Mouse (Mus musculus) MEL (cell line): ENCODE results near the gene Hoxb5. TPM values are rescaled to one million over a fixed set of nuclear protein-coding genes. Genes with fewer than 3 reads are reported as not detected.

ENCODE experiments used
- DNase-seq: peaks from one replicate; pipeline ENCODE4 v3.0.0; 2011; ENCODE audit warnings: low read depth, low spot score
- H3K27ac ChIP-seq: 2 replicates; pipeline ENCODE4 v1.5.1; 2012; ENCODE audit warnings: low read depth, mild to moderate bottlenecking, control low read depth, low read length, moderate library complexity; ENCODE audit not compliant: control insufficient read depth
- H3K27me3 ChIP-seq, 2 experiments: fragments of 150-350 bp in 1 of 2; sonication (generic) in 1 of 2; 2 replicates each; pipeline ENCODE4 v1.6.1; 2012; ENCODE audit warnings: low read length in 2 of 2, mild to moderate bottlenecking in 2 of 2, improper control_type of control experiment in 1 of 2, moderate library complexity in 1 of 2; ENCODE audit not compliant: insufficient read depth in 2 of 2, control insufficient read depth in 1 of 2
- H3K36me3 ChIP-seq, 2 experiments: 2 replicates each; pipeline ENCODE4 v1.6.1; 2012 to 2014; ENCODE audit warnings: low read length in 2 of 2, improper control_type of control experiment in 1 of 2, inconsistent platforms in 1 of 2, mild to moderate bottlenecking in 1 of 2; ENCODE audit not compliant: insufficient read depth in 2 of 2, control insufficient read depth in 1 of 2
- H3K4me1 ChIP-seq, 2 experiments: fragments of 150-350 bp in 1 of 2; sonication (generic) in 1 of 2; 2 replicates each; pipeline ENCODE4 v1.6.1; 2012; ENCODE audit warnings: low read length in 2 of 2, improper control_type of control experiment in 1 of 2, mild to moderate bottlenecking in 1 of 2; ENCODE audit not compliant: insufficient read depth in 2 of 2, control insufficient read depth in 1 of 2
- H3K4me3 ChIP-seq, 2 experiments: fragments of 150-350 bp in 1 of 2; sonication (generic) in 1 of 2; 2 replicates each; pipeline ENCODE4 v1.5.1; 2012; ENCODE audit warnings: low read depth in 2 of 2, low read length in 2 of 2, mild to moderate bottlenecking in 2 of 2, moderate library complexity in 2 of 2, control low read depth in 1 of 2, improper control_type of control experiment in 1 of 2; ENCODE audit not compliant: control insufficient read depth in 1 of 2, insufficient read depth in 1 of 2
- H3K79me2 ChIP-seq: 2 replicates; pipeline ENCODE4 v1.6.1; 2012; ENCODE audit warnings: mild to moderate bottlenecking, low read length, moderate library complexity; ENCODE audit not compliant: control insufficient read depth, poor library complexity, insufficient read depth
- H3K9ac ChIP-seq: 2 replicates; pipeline ENCODE4 v1.6.1; 2012; ENCODE audit warnings: low read depth, mild to moderate bottlenecking, control low read depth, low read length, moderate library complexity; ENCODE audit not compliant: control insufficient read depth, poor library complexity, severe bottlenecking
- H3K9me3 ChIP-seq: fragments of 150-350 bp; sonication (generic); replicated peaks from 2 replicates; pipeline ENCODE4 v1.6.1; 2012; ENCODE audit warnings: mild to moderate bottlenecking, low read length, improper control_type of control experiment, moderate library complexity; ENCODE audit not compliant: insufficient read depth
- CHD1 ChIP-seq: IDR thresholded peaks from 2 replicates; pipeline ENCODE4 v1.6.1; 2012; ENCODE audit warnings: low read depth, mild to moderate bottlenecking, inconsistent platforms, low read length, improper control_type of control experiment
- CTCF ChIP-seq, 3 experiments: IDR thresholded peaks in 2 of 3; conservative IDR thresholded peaks in 1 of 3; 2 replicates each; pipeline ENCODE4 v1.5.1; 2011 to 2012; ENCODE audit warnings: low read length in 3 of 3, low read depth in 2 of 3, mild to moderate bottlenecking in 2 of 3, improper control_type of control experiment in 1 of 3, inconsistent platforms in 1 of 3, mixed read lengths in 1 of 3, moderate library complexity in 1 of 3; ENCODE audit not compliant: control insufficient read depth in 1 of 3, insufficient read depth in 1 of 3, poor library complexity in 1 of 3, severe bottlenecking in 1 of 3
- E2F4 ChIP-seq: IDR thresholded peaks from 2 replicates; pipeline ENCODE4 v1.6.1; 2011; ENCODE audit warnings: low read depth, low read length, improper control_type of control experiment, borderline replicate concordance
- ETS1 ChIP-seq: IDR thresholded peaks from 2 replicates; pipeline ENCODE4 v1.6.1; 2012; ENCODE audit warnings: low read depth, mild to moderate bottlenecking, inconsistent platforms, low read length, improper control_type of control experiment, moderate library complexity
- GATA1 ChIP-seq: IDR thresholded peaks from 2 replicates; pipeline ENCODE4 v1.6.1; 2011; ENCODE audit warnings: low read depth, low read length, improper control_type of control experiment
- HCFC1 ChIP-seq: IDR thresholded peaks from 2 replicates; pipeline ENCODE4 v1.6.1; 2012; ENCODE audit warnings: low read depth, mild to moderate bottlenecking, inconsistent platforms, low read length, improper control_type of control experiment, moderate library complexity
- JUND ChIP-seq: IDR thresholded peaks from 2 replicates; pipeline ENCODE4 v1.6.1; 2011; ENCODE audit warnings: low read depth, mild to moderate bottlenecking, improper control_type of control experiment, low read length
- KAT2A ChIP-seq: conservative IDR thresholded peaks from 2 replicates; pipeline ENCODE4 v1.6.1; 2012; ENCODE audit warnings: low read depth, low read length, improper control_type of control experiment, inconsistent platforms
- MAFK ChIP-seq: IDR thresholded peaks from 2 replicates; pipeline ENCODE4 v1.6.1; 2011; ENCODE audit warnings: low read depth, mild to moderate bottlenecking, low read length, improper control_type of control experiment, borderline replicate concordance
- MAX ChIP-seq: IDR thresholded peaks from 2 replicates; pipeline ENCODE4 v1.6.1; 2011; ENCODE audit warnings: low read length, improper control_type of control experiment
- MAZ ChIP-seq: IDR thresholded peaks from 2 replicates; pipeline ENCODE4 v1.6.1; 2012; ENCODE audit warnings: low read depth, mild to moderate bottlenecking, inconsistent platforms, low read length, improper control_type of control experiment
- MEF2A ChIP-seq: IDR thresholded peaks from 2 replicates; pipeline ENCODE4 v1.6.1; 2014; ENCODE audit warnings: low read depth, mild to moderate bottlenecking, inconsistent platforms, low read length, improper control_type of control experiment; ENCODE audit not compliant: poor library complexity, insufficient replicate concordance, severe bottlenecking; ENCODE audit errors: extremely low read depth
- MYC ChIP-seq: IDR thresholded peaks from 2 replicates; pipeline ENCODE4 v1.6.1; 2011; ENCODE audit warnings: low read depth, mild to moderate bottlenecking, low read length, improper control_type of control experiment, moderate library complexity
- POLR2AphosphoS2 ChIP-seq: IDR thresholded peaks from 2 replicates; pipeline ENCODE4 v1.6.1; 2011; ENCODE audit warnings: low read length, improper control_type of control experiment
- POLR2AphosphoS5 ChIP-seq: IDR thresholded peaks from 2 replicates; pipeline ENCODE4 v1.6.1; 2012; ENCODE audit warnings: low read depth, borderline replicate concordance, mild to moderate bottlenecking, inconsistent platforms, low read length, moderate library complexity, mixed read lengths
- SIN3A ChIP-seq: IDR thresholded peaks from 2 replicates; pipeline ENCODE4 v1.6.1; 2012; ENCODE audit warnings: low read length, improper control_type of control experiment, inconsistent platforms
- SMC3 ChIP-seq: IDR thresholded peaks from 2 replicates; pipeline ENCODE4 v1.6.1; 2011; ENCODE audit warnings: low read depth, low read length, improper control_type of control experiment
- TAL1 ChIP-seq: IDR thresholded peaks from 2 replicates; pipeline ENCODE4 v1.6.1; 2012; ENCODE audit warnings: mild to moderate bottlenecking, inconsistent platforms, low read length, moderate library complexity, mixed read lengths
- TBP ChIP-seq: IDR thresholded peaks from 2 replicates; pipeline ENCODE4 v1.8.0; 2011; ENCODE audit warnings: low read depth, low read length, improper control_type of control experiment
- UBTF ChIP-seq: IDR thresholded peaks from 2 replicates; pipeline ENCODE4 v1.6.1; 2012; ENCODE audit warnings: low read depth, mild to moderate bottlenecking, inconsistent platforms, low read length, improper control_type of control experiment, moderate library complexity, borderline replicate concordance; ENCODE audit not compliant: insufficient read depth
- polyA plus RNA-seq, 2 experiments: library from polyadenylated mRNA; stranded (reverse) in 1 of 2; unstranded in 1 of 2; fragments of >175 nt in 1 of 2; fragments of >200 nt in 1 of 2; gene quantifications; 2 replicates each; pipeline versions ENCODE4 v1.2.1 to v1.2.4; 2012; ENCODE audit warnings: low replicate concordance in 2 of 2, low read depth in 1 of 2; ENCODE audit not compliant: insufficient read length in 2 of 2, insufficient read depth in 1 of 2, missing spikeins in 1 of 2
- total RNA-seq: library from RNA; depleted of rRNA; stranded (reverse); fragments of 300-350 nt; gene quantifications from 2 replicates; pipeline ENCODE4 v1.2.3, GENCODE M21; 2012

The Hoxb5 gene
- total and polyA plus RNA-seq, 3 experiments = not detected

GRCm38 (mm10) chr11:96270996-96271540, 32.1 kb upstream of the Hoxb5 start, which contains the start of gene Hoxb9:
Gene Hoxb9 (plus strand): TSS chr11:96271457.
- no peak for DNase-seq
- H3K79me2 ChIP-seq = no peaks in the 10 kb centered on the region
- H3K4me1 ChIP-seq = no peaks in the 10 kb centered on the region
- no peaks in the 10 kb centered on the region for H3K36me3 ChIP-seq
- no peak for TF ChIP-seq TBP
- no peak for TF ChIP-seq MYC
- TF ChIP-seq SIN3A = no peak
- TF ChIP-seq POLR2AphosphoS5 = no peak
- no peak for TF ChIP-seq MAFK
- TF ChIP-seq E2F4 = no peak
- no peak for TF ChIP-seq MAZ
- no peak for TF ChIP-seq JUND
- TF ChIP-seq POLR2AphosphoS2 = no peak
- TF ChIP-seq UBTF = no peak
- TF ChIP-seq TAL1 = no peak
- no peak for TF ChIP-seq MAX
- no peak for TF ChIP-seq ETS1
- TF ChIP-seq CHD1 = no peak
- H3K27me3 ChIP-seq = peaks cover 9 to 13% of the 10 kb centered on the region in 2 experiments
- no peak within 1 kb of the TSS for H3K9ac ChIP-seq
- H3K27ac ChIP-seq = no peak within 1 kb of the TSS
- H3K4me3 ChIP-seq = no peak within 1 kb of the TSS
- H3K9me3 ChIP-seq = no peaks in the 10 kb centered on the region

GRCm38 (mm10) chr11:96271541-96272011, 31.6 kb upstream of the Hoxb5 start:
- H3K36me3 ChIP-seq = no peaks in the 10 kb centered on the region
- H3K4me3 ChIP-seq = no peak overlapping the region
- no peaks in the 10 kb centered on the region for H3K79me2 ChIP-seq
- peaks cover 10 to 13% of the 10 kb centered on the region in 2 experiments for H3K27me3 ChIP-seq
- TF ChIP-seq GATA1 (no peak), KAT2A (no peak), HCFC1 (no peak), MEF2A (no peak), POLR2AphosphoS5 (no peak), SMC3 (no peak), MAX (no peak), CTCF (IDR thresholded peaks at IDR 0.05 in 2 of 3, conservative IDR thresholded peaks at IDR 0.05 in 1 of 3; ENCODE audit: control insufficient read depth in 1 of 3, insufficient read depth in 1 of 3, low read depth in 2 of 3, low read length in 3 of 3, poor library complexity in 1 of 3, severe bottlenecking in 1 of 3) (no peak)
- H3K9me3 ChIP-seq = no peaks in the 10 kb centered on the region
- no peak for DNase-seq
- no peaks in the 10 kb centered on the region for H3K4me1 ChIP-seq
- H3K9ac ChIP-seq = no peak overlapping the region
- H3K27ac ChIP-seq = no peak overlapping the region
